Mouse (Mus musculus) layer of hippocampus, adult 9-10 months (tissue): ENCODE measurements at regions not wholly inside any gene's neighbourhood (a gene's known extent, or its start where the extent isn't known, plus 50 kb on each side); places are given as distances from the start of the nearest gene placed in this dataset.
A peak's percentile ranks its signal among the peaks of the same experiment; 100 is the strongest.
"Not testable (repeated sequence)": the region's sequence is repeated elsewhere in the genome, so short reads cannot be mapped to it uniquely, and the experiment has no call there.

Source experiments
- DNase-seq: peaks from one replicate; pipeline ENCODE4 v3.0.0; 2022; ENCODE audit warnings: low spot score

DNA sequence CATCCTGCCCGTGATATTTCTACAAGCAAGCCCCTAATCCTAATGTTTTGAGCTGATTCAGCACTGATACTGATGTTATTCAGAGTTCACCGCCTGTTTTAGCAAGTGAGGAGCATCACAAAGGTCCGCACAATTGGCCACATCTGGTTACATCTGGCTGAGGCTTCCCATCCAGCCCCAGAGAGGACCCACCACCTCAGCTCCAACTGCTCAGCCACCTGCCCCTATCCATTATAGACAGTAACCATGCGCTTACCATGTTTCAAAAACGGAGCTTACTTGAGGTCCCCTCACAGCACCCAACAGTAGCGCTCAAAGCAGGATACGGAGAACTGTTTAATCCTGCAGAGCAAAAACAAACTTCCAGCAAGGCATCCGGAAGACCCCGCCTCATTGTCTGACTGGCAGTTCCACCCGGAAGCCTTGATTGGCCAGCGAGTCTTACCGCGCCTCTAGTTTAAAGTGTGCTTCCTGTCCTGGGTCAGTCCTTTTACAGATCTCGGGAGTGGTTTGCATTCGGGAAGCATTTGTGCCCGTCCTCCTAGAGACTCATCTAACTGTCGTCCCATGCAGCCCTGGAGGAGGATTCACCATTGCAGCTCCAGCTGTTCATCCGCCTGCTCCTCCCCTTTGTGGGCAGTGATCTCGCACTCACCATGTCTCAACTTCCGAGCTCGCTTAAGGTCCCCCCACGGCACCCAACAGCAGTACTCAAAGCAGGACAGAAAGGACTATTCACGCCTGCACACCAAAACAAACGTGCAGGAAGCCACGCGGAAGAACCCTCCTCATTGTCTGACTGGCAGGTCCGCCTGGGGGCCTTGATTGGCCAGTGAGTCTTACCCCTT, 69.9 kb upstream of the Zfp825 start:
- DNase-seq: peak; percentile 53

DNA sequence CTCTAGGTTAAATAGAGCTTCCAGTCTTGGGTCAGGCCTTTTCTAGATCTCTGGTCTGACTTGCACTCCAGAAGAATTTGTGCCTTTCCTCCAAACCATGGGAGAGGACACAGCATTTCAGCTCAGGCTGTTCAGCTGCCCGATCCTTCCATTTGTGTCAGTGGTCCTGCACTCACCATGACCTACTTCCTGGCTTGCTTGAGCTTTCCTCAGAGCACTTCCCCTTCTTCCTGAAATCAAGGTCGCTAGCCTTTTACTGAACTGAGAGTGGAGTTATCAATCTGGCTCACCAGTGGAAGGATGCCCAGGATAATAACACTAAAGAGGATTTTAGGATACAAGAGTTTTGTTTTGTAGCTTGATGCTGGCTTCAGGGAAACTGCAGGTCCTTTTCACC, 70.5 kb upstream of the Zfp825 start:
- not testable (repeated sequence) for DNase-seq

DNA sequence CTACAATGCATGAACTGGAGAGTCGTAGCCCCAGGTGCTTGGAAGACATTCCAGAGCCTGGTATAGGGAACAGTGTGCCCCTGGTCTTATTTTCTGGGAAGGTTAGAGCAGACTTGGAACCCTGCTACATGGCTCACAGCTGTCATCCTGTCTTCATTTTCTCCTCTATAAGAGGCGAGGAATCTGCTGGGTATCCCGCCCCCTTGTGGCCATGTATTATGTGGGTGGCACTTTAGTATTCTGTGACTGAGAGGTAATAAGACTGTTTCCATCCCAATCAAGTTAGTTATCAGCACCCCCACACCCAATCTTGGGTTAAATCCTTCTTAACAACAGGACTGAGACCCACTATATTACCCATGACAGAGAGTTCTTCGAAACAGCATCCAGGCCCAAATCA, 69.4 kb upstream of the Erap1 start:
- DNase-seq: not testable (repeated sequence)
